20 mouse cellular contexts compared by ENCODE assay signal in genomic region chr13:60400764-60401487, GRCm38 (mm10).
DNase-seq lines count a peak whose midpoint lies in the region; ATAC-seq and TF ChIP-seq lines count a peak whose summit lies in the region.
"Had no signal": no experiment of that assay in that cellular context is flagged by ENCODE, and none has a peak within 500 bp of the region (broad histone marks: within the 10 kb centered on the region; RNA-seq: fewer than 3 reads in every experiment).

No protein-coding gene starts in this region.

- TF ChIP-seq CTCF in gastrocnemius, adult 2 months (IDR thresholded peaks at IDR 0.05), result no peak
- no peak for TF ChIP-seq CTCF in kidney, postnatal 0 days (IDR thresholded peaks at IDR 0.05; ENCODE audit: low read depth)

- no peaks in the 10 kb centered on the region for H3K9me3 ChIP-seq in kidney, postnatal 0 days (replicated peaks; ENCODE audit: low read length)
- 0 out of 2 replicates have a peak, but pooled peaks cover 3% of the 10 kb centered on the region for H3K9me3 ChIP-seq in embryonic facial prominence, embryonic 14.5 days (ENCODE audit: control insufficient read depth, low read length)
- H3K9me3 ChIP-seq in stomach, embryonic 15.5 days, result no peaks in the 10 kb centered on the region
- H3K9me3 ChIP-seq: lung, embryonic 15.5 days had no signal

- no peak overlapping the region for H3K4me2 ChIP-seq in kidney, postnatal 0 days (ENCODE audit: low read length)
- H3K4me2 ChIP-seq in embryonic facial prominence, embryonic 14.5 days (ENCODE audit: low read depth, low read length), result no peak overlapping the region
- no peak overlapping the region for H3K4me2 ChIP-seq in stomach, embryonic 15.5 days
- H3K4me2 ChIP-seq: lung, embryonic 15.5 days had no signal

- H3K4me3 ChIP-seq in gastrocnemius, adult 2 months, result no peak overlapping the region
- no peak overlapping the region for H3K4me3 ChIP-seq in kidney, postnatal 0 days (replicated peaks; ENCODE audit: low read depth, low read length)
- no peak overlapping the region for H3K4me3 ChIP-seq in embryonic facial prominence, embryonic 14.5 days (ENCODE audit: low read depth, low read length)
- no peak overlapping the region for H3K4me3 ChIP-seq in stomach, embryonic 15.5 days (replicated peaks)
- H3K4me3 ChIP-seq: lung, embryonic 15.5 days; midbrain, embryonic 10.5 days had no signal

- intact Hi-C loops in gastrocnemius, adult 2 months (cut with DNase I), result no loop called here
- intact Hi-C loops in gastrocnemius, postnatal 36 days (cut with DNase I), result no loop called here
- intact Hi-C loops in left cerebral cortex, postnatal 25 days (cut with DNase I), result no loop called here

- H3K36me3 ChIP-seq in kidney, postnatal 0 days (ENCODE audit: insufficient read depth, low read length), result no peaks in the 10 kb centered on the region
- H3K36me3 ChIP-seq in embryonic facial prominence, embryonic 14.5 days (ENCODE audit: control insufficient read depth, insufficient read depth, low read length), result no peaks in the 10 kb centered on the region
- H3K36me3 ChIP-seq in stomach, embryonic 15.5 days, result no peaks in the 10 kb centered on the region
- H3K36me3 ChIP-seq: G1E; lung, embryonic 15.5 days; midbrain, embryonic 10.5 days had no signal

- H3K27me3 ChIP-seq in kidney, postnatal 0 days (ENCODE audit: insufficient read depth, low read length), result no peaks in the 10 kb centered on the region
- H3K27me3 ChIP-seq in embryonic facial prominence, embryonic 14.5 days (replicated peaks; ENCODE audit: control insufficient read depth, insufficient read depth, low read length), result no peaks in the 10 kb centered on the region
- H3K27me3 ChIP-seq in stomach, embryonic 15.5 days (replicated peaks), result no peaks in the 10 kb centered on the region
- H3K27me3 ChIP-seq: lung, embryonic 15.5 days had no signal

- H3K27ac ChIP-seq in gastrocnemius, adult 2 months, result peak overlapping the region; percentile 70
- no peak overlapping the region for H3K27ac ChIP-seq in kidney, postnatal 0 days
- H3K27ac ChIP-seq in embryonic facial prominence, embryonic 14.5 days (replicated peaks; ENCODE audit: low read depth, low read length), result peak overlapping the region; percentile 73
- H3K27ac ChIP-seq in stomach, embryonic 15.5 days, result peak overlapping the region; percentile 13; the same call in 1 of the 2 replicates
- H3K27ac ChIP-seq: liver, embryonic 14.5 days; lung, embryonic 15.5 days; macrophage; midbrain, embryonic 10.5 days had no signal

- no peak overlapping the region for H3K9ac ChIP-seq in kidney, postnatal 0 days (ENCODE audit: low read depth, low read length)
- no peak overlapping the region for H3K9ac ChIP-seq in embryonic facial prominence, embryonic 14.5 days (ENCODE audit: low read depth, low read length)
- no peak overlapping the region for H3K9ac ChIP-seq in stomach, embryonic 15.5 days
- H3K9ac ChIP-seq: liver, embryonic 14.5 days; lung, embryonic 15.5 days had no signal

- no peak for DNase-seq in gastrocnemius, adult 2 months
- DNase-seq in gastrocnemius, postnatal 36 days, result no peak
- DNase-seq in kidney, postnatal 0 days (ENCODE audit: low spot score), result peak; percentile 7
- DNase-seq in kidney, postnatal 4 days, result no peak
- DNase-seq in embryonic facial prominence, embryonic 14.5 days (ENCODE audit: low spot score), result peak; percentile 65
- no peak for DNase-seq in left cerebral cortex, postnatal 25 days (ENCODE audit: low spot score in 2 of 2)
- no peak for DNase-seq in cerebellum, adult 11 months
- DNase-seq: adrenal gland, postnatal 25 days; cerebellum, adult 8-10 months; gastrocnemius, postnatal 14 days; kidney, adult 11 months; thymus, adult 18-20 months; thymus, postnatal 4 days had no signal

- H3K4me1 ChIP-seq in kidney, postnatal 0 days (replicated peaks; ENCODE audit: insufficient read depth, low read length), result no peaks in the 10 kb centered on the region
- no peaks in the 10 kb centered on the region for H3K4me1 ChIP-seq in embryonic facial prominence, embryonic 14.5 days (ENCODE audit: control insufficient read depth, insufficient read depth, low read length)
- H3K4me1 ChIP-seq in stomach, embryonic 15.5 days, result no peaks in the 10 kb centered on the region
- H3K4me1 ChIP-seq: lung, embryonic 15.5 days; midbrain, embryonic 10.5 days had no signal

- 78% methylated on average over 3 of the region's 3 CpGs for WGBS in kidney, postnatal 0 days
- WGBS in embryonic facial prominence, embryonic 14.5 days, result 48% methylated on average over 3 of the region's 3 CpGs
- 62% methylated on average over 3 of the region's 3 CpGs for WGBS in stomach, embryonic 15.5 days

- no peak for ATAC-seq in kidney, postnatal 0 days (replicated peaks; ENCODE audit: low FRiP score, low read depth)
- ATAC-seq in embryonic facial prominence, embryonic 14.5 days (ENCODE audit: low read depth), result peak; percentile 30; the same call in 1 of the 2 replicates
- no peak for ATAC-seq in stomach, embryonic 15.5 days (ENCODE audit: insufficient read depth, low FRiP score, low read depth)
- ATAC-seq: hindbrain, embryonic 16.5 days had no signal

Comparison
In these comparisons a context has a peak if more than half of its experiments do, and no peak if none do; other contexts are left out.
1. DNase-seq: peak in kidney, postnatal 0 days (single experiment) and embryonic facial prominence, embryonic 14.5 days (single experiment); none in gastrocnemius, adult 2 months (single experiment), gastrocnemius, postnatal 36 days (0 of 2), kidney, postnatal 4 days (0 of 2), left cerebral cortex, postnatal 25 days (0 of 2) and cerebellum, adult 11 months (single experiment).